Comparison of ENCODE assay signal across 23 mouse cellular contexts in genomic region chr3:81022266-81022665, GRCm38 (mm10). TPM values are rescaled to one million over a fixed set of nuclear protein-coding genes. Genes with fewer than 3 reads are reported as not detected.
"Had no signal": no experiment of that assay in that cellular context is flagged by ENCODE, and none has a peak within 500 bp of the region (broad histone marks: within the 10 kb centered on the region; RNA-seq: fewer than 3 reads in every experiment).

No protein-coding gene starts in this region.

- H3K27me3 ChIP-seq: heart, embryonic 13.5 days; heart, embryonic 15.5 days; hindbrain, embryonic 13.5 days; hindbrain, embryonic 15.5 days; limb, embryonic 12.5 days; liver, embryonic 13.5 days; liver, embryonic 15.5 days had no signal

- H3K4me1 ChIP-seq: hindbrain, embryonic 13.5 days; hindbrain, embryonic 15.5 days; liver, embryonic 13.5 days; liver, embryonic 15.5 days had no signal

- H3K27ac ChIP-seq: heart, adult 2 months; heart, embryonic 13.5 days; heart, embryonic 15.5 days; hindbrain, embryonic 13.5 days; hindbrain, embryonic 15.5 days; hindbrain, postnatal 0 days; layer of hippocampus, adult 2 months; left cerebral cortex, adult 2 months; limb, embryonic 10.5 days; limb, embryonic 12.5 days; liver, embryonic 13.5 days; liver, embryonic 15.5 days had no signal

- H3K36me3 ChIP-seq: heart, embryonic 13.5 days; heart, embryonic 15.5 days; hindbrain, embryonic 13.5 days; hindbrain, embryonic 15.5 days; limb, embryonic 10.5 days; limb, embryonic 12.5 days; liver, embryonic 13.5 days; liver, embryonic 15.5 days had no signal

- H3K4me3 ChIP-seq: heart, adult 2 months; heart, embryonic 13.5 days; heart, embryonic 15.5 days; hindbrain, embryonic 13.5 days; hindbrain, embryonic 15.5 days; layer of hippocampus, adult 2 months; left cerebral cortex, adult 2 months; limb, embryonic 10.5 days; limb, embryonic 12.5 days; liver, embryonic 13.5 days; liver, embryonic 15.5 days had no signal

- DNase-seq: gastrocnemius, postnatal 14 days; gastrocnemius, postnatal 36 days; heart, adult 11 months; heart, adult 2 months; heart, postnatal 14 days; heart, postnatal 36 days; kidney, adult 11 months; kidney, postnatal 10 days; kidney, postnatal 4 days; liver; liver, embryonic 13.5 days; liver, postnatal 0 days had no signal

RNA-seq across cellular contexts. Expression of gene Pdgfc, which starts 13.9 kb away (rescaled TPM):
- total RNA-seq: hematopoietic stem cell, adult 5-6 weeks had no signal
